Mouse (Mus musculus): Measurements from ENCODE around the gene Mmp20. TPM values are rescaled to one million over a fixed set of nuclear protein-coding genes. Genes with fewer than 3 reads are reported as not detected.

The Mmp20 gene
- total and polyA plus RNA-seq, 2 experiments from 2014 or later = not detected

DNA sequence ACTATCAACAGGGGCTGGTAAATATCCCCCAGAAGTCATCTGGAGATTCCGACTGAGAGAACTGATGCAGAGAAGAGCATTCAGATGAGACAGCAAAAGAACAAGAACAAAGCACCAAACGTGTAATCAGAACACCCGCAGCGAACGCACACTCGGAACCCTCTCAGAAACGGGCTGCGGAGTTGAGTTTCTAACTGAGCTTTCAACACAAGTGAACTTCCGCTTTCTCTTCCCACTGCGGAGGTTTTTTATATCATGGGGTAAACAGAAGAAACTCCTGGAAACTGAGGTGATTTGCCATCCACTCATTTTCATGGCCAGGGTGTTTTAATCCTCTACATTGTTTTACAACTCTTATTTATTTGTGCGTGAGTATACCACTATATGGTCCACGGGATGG, 22.4 kb upstream of the Mmp20 start:
- TF ChIP-seq CTCF (IDR thresholded peaks at IDR 0.05) = no peak
- DNase-seq (ENCODE audit: low spot score) (no peak), ATAC-seq (ENCODE audit: low FRiP score) (no peak)
- Histone ChIP-seq H3K9me3 (ENCODE audit: low read length) (no peaks in the 10 kb centered on the region), H3K27ac (ENCODE audit: low read depth, low read length) (no peak overlapping the region), H3K27me3 (ENCODE audit: insufficient read depth, low read length) (no peaks in the 10 kb centered on the region), H3K36me3 (ENCODE audit: insufficient read depth, low read length) (no peaks in the 10 kb centered on the region), H3K4me2 (ENCODE audit: low read depth, low read length, poor library complexity, severe bottlenecking) (no peak overlapping the region), H3K9ac (replicated peaks; ENCODE audit: low read length, poor library complexity, severe bottlenecking) (no peak overlapping the region), H3K4me1 (ENCODE audit: insufficient read depth, low read length) (no peaks in the 10 kb centered on the region), H3K4me3 (ENCODE audit: low read depth, low read length) (no peak overlapping the region)
- WGBS = 85% methylated on average over 12 of the region's 12 CpGs

DNA sequence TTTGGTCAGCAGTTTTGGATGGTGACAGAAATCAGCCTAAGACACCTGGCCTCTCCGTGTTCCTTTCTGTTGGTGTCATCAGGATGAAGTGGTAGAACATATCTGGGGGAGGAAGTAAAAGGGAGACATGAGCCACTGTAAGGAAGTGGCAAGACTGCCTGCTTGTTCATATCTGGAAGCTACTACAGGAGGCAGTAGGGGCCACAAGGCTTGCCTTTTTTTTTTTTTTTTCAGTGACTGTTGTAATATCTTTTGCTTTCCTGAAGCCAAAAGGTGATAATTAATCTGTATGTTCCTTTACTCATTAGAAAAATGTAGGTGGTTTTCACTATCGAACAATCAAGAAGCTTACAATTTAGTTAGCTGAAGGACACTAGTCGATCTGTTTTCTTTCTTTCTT, 5.4 kb upstream of the Mmp20 start:
- no peaks in the 10 kb centered on the region for H3K36me3 ChIP-seq (ENCODE audit: insufficient read depth, low read length)
- no peak for DNase-seq (ENCODE audit: low spot score)
- no peak overlapping the region for H3K4me3 ChIP-seq (ENCODE audit: low read depth, low read length)
- ATAC-seq (ENCODE audit: low FRiP score) = no peak
- 81% methylated on average over 3 of the region's 3 CpGs for WGBS
- no peak for TF ChIP-seq CTCF (IDR thresholded peaks at IDR 0.05)
- H3K9ac ChIP-seq (replicated peaks; ENCODE audit: low read length, poor library complexity, severe bottlenecking) = no peak overlapping the region
- no peak overlapping the region for H3K27ac ChIP-seq (ENCODE audit: low read depth, low read length)
- H3K27me3 ChIP-seq (ENCODE audit: insufficient read depth, low read length) = no peaks in the 10 kb centered on the region
- H3K9me3 ChIP-seq (ENCODE audit: low read length) = no peaks in the 10 kb centered on the region
- H3K4me2 ChIP-seq (ENCODE audit: low read depth, low read length, poor library complexity, severe bottlenecking) = no peak overlapping the region
- H3K4me1 ChIP-seq (ENCODE audit: insufficient read depth, low read length) = no peaks in the 10 kb centered on the region

- ATAC-seq (ENCODE audit: low FRiP score) (no peak), DNase-seq (ENCODE audit: low spot score) (no peak)
- H3K9ac ChIP-seq (replicated peaks; ENCODE audit: low read length, poor library complexity, severe bottlenecking) = no peak overlapping the region
- no peaks in the 10 kb centered on the region for H3K27me3 ChIP-seq (ENCODE audit: insufficient read depth, low read length)
- WGBS = 23% methylated on average over 5 of the region's 5 CpGs
- no peaks in the 10 kb centered on the region for H3K36me3 ChIP-seq (ENCODE audit: insufficient read depth, low read length)
- H3K4me1 ChIP-seq (ENCODE audit: insufficient read depth, low read length) = no peaks in the 10 kb centered on the region
- H3K4me2 ChIP-seq (ENCODE audit: low read depth, low read length, poor library complexity, severe bottlenecking) = no peak overlapping the region
- no peaks in the 10 kb centered on the region for H3K9me3 ChIP-seq (ENCODE audit: low read length)
- H3K27ac ChIP-seq (ENCODE audit: low read depth, low read length) = no peak overlapping the region
- H3K4me3 ChIP-seq (ENCODE audit: low read depth, low read length) = no peak overlapping the region
- TF ChIP-seq CTCF (IDR thresholded peaks at IDR 0.05) = no peak
Measured at GRCm38 (mm10) chr9:7633936-7634335, 5.9 kb downstream of the Mmp20 start.

DNA sequence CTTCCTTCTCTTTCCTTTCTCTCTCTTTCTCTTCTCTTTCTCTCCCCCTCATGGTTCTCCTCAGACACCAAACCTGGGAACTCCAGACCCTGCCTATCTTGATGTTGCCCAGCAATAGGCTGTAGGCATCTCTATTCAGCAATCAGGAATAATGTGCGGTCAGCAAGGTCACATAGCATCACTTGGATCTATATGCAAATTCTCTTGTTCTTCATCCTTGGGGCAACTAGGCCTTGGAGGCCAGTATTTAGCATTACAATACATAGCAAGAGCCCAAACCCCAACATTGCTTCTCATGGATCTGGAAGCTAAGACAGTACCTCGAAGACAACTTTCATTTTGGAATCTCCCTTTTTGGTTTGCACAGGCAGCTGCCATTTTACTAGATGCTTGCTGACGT, 19.9 kb downstream of the Mmp20 start:
- H3K4me2 ChIP-seq (ENCODE audit: low read depth, low read length, poor library complexity, severe bottlenecking) = no peak overlapping the region
- H3K27me3 ChIP-seq (ENCODE audit: insufficient read depth, low read length) = no peaks in the 10 kb centered on the region
- WGBS = 83% methylated on average over 3 of the region's 3 CpGs
- TF ChIP-seq CTCF (IDR thresholded peaks at IDR 0.05) = no peak
- no peak overlapping the region for H3K4me3 ChIP-seq (ENCODE audit: low read depth, low read length)
- H3K9ac ChIP-seq (replicated peaks; ENCODE audit: low read length, poor library complexity, severe bottlenecking) = no peak overlapping the region
- DNase-seq (ENCODE audit: low spot score) = no peak
- no peak for ATAC-seq (ENCODE audit: low FRiP score)
- H3K27ac ChIP-seq (ENCODE audit: low read depth, low read length) = no peak overlapping the region
- no peaks in the 10 kb centered on the region for H3K9me3 ChIP-seq (ENCODE audit: low read length)
- no peaks in the 10 kb centered on the region for H3K36me3 ChIP-seq (ENCODE audit: insufficient read depth, low read length)
- H3K4me1 ChIP-seq (ENCODE audit: insufficient read depth, low read length) = no peaks in the 10 kb centered on the region

GRCm38 (mm10) chr9:7650397-7651180, 22.6 kb downstream of the Mmp20 start:
- no peaks in the 10 kb centered on the region for H3K9me3 ChIP-seq (ENCODE audit: low read length)
- no peak overlapping the region for H3K4me3 ChIP-seq (ENCODE audit: low read depth, low read length)
- no peaks in the 10 kb centered on the region for H3K4me1 ChIP-seq (ENCODE audit: insufficient read depth, low read length)
- no peak overlapping the region for H3K9ac ChIP-seq (replicated peaks; ENCODE audit: low read length, poor library complexity, severe bottlenecking)
- H3K36me3 ChIP-seq (ENCODE audit: insufficient read depth, low read length) = no peaks in the 10 kb centered on the region
- no peak overlapping the region for H3K4me2 ChIP-seq (ENCODE audit: low read depth, low read length, poor library complexity, severe bottlenecking)
- no peaks in the 10 kb centered on the region for H3K27me3 ChIP-seq (ENCODE audit: insufficient read depth, low read length)
- DNase-seq (ENCODE audit: low spot score) (no peak), ATAC-seq (ENCODE audit: low FRiP score) (no peak)
- 84% methylated on average over 5 of the region's 5 CpGs for WGBS
- H3K27ac ChIP-seq (ENCODE audit: low read depth, low read length) = no peak overlapping the region
- TF ChIP-seq CTCF (IDR thresholded peaks at IDR 0.05) = no peak

- Histone ChIP-seq H3K27me3 (ENCODE audit: insufficient read depth, low read length) (no peaks in the 10 kb centered on the region), H3K36me3 (ENCODE audit: insufficient read depth, low read length) (no peaks in the 10 kb centered on the region), H3K4me3 (ENCODE audit: low read depth, low read length) (no peak overlapping the region), H3K9ac (replicated peaks; ENCODE audit: low read length, poor library complexity, severe bottlenecking) (no peak overlapping the region), H3K27ac (ENCODE audit: low read depth, low read length) (no peak overlapping the region), H3K4me2 (ENCODE audit: low read depth, low read length, poor library complexity, severe bottlenecking) (no peak overlapping the region), H3K4me1 (ENCODE audit: insufficient read depth, low read length) (no peaks in the 10 kb centered on the region), H3K9me3 (ENCODE audit: low read length) (no peaks in the 10 kb centered on the region)
- WGBS = 89% methylated on average over 5 of the region's 5 CpGs
- no peak for DNase-seq (ENCODE audit: low spot score)
- ATAC-seq (ENCODE audit: low FRiP score) = no peak
- no peak for TF ChIP-seq CTCF (IDR thresholded peaks at IDR 0.05)
Measured at GRCm38 (mm10) chr9:7652351-7653085, 24.5 kb downstream of the Mmp20 start.

Data from midbrain, postnatal 0 days (tissue).